Mouse (Mus musculus) lung, adult 2 months (tissue): ENCODE results near the gene Dkk3.

ENCODE experiments used
- CTCF ChIP-seq: fragments of 200-500 bp; IDR thresholded peaks from 2 replicates; pipeline ENCODE4 v1.5.1; 2011; ENCODE audit warnings: mild to moderate bottlenecking, low read length, control low read depth; ENCODE audit not compliant: insufficient read depth
- POLR2A ChIP-seq: fragments of 200-500 bp; IDR thresholded peaks from 2 replicates; pipeline ENCODE4 v1.6.1; 2011; ENCODE audit warnings: low read depth, mild to moderate bottlenecking, control low read depth, low read length, borderline replicate concordance; ENCODE audit errors: extremely low read depth

GRCm38 (mm10) chr7:112082636-112083035 lies 76.2 kb downstream of the Dkk3 start:
- TF ChIP-seq CTCF (no peak), POLR2A (no peak)
